ENCODE assay signal across 27 mouse cellular contexts in the genomic region with DNA sequence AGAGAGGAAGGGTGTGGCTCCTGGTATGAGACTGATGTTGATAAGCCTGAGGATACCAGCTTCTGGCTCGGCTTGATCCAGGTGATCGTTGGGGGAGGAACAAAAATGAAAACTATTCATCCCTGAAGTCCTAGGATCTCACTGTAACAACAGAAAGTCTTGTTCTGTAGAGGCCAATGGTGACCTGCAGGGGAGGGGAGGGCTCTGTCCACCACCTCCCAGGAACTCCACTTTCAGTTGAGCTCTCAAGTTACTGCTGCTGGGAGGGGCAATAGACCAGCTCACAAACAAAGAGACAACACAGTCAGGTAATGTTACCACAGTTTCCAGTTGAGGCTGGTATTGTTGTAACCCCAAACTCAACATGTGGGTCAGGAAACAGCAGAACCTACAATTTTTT.
DNase-seq lines count a peak whose midpoint lies in the region; ATAC-seq lines count a peak whose summit lies in the region.
"Had no signal": no experiment of that assay in that cellular context is flagged by ENCODE, and none has a peak within 500 bp of the region (broad histone marks: within the 10 kb centered on the region; RNA-seq: fewer than 3 reads in every experiment).

No protein-coding gene starts in this region.

- ATAC-seq in kidney, embryonic 14.5 days (ENCODE audit: low FRiP score, low TSS enrichment), result peak; percentile 62; the same call in 1 of the 2 replicates
- ATAC-seq: CD4-positive, CD25-positive, alpha-beta regulatory T cell, adult 4 months; forebrain, embryonic 14.5 days; forebrain, embryonic 16.5 days; Patski had no signal

- no peak overlapping the region for H3K27ac ChIP-seq in kidney, embryonic 14.5 days (ENCODE audit: low read depth, low read length)
- H3K27ac ChIP-seq: embryonic facial prominence, embryonic 13.5 days; embryonic facial prominence, embryonic 15.5 days; forebrain, embryonic 10.5 days; forebrain, embryonic 12.5 days had no signal

- H3K9me3 ChIP-seq in kidney, embryonic 14.5 days (ENCODE audit: control insufficient read depth, low read length), result no peaks in the 10 kb centered on the region
- H3K9me3 ChIP-seq: embryonic facial prominence, embryonic 13.5 days; embryonic facial prominence, embryonic 15.5 days; forebrain, embryonic 10.5 days; forebrain, embryonic 12.5 days had no signal

- H3K4me3 ChIP-seq in kidney, embryonic 14.5 days (ENCODE audit: low read length), result no peak overlapping the region
- H3K4me3 ChIP-seq: embryonic facial prominence, embryonic 13.5 days; embryonic facial prominence, embryonic 15.5 days; erythroblast, embryonic 14.5 days; forebrain, embryonic 10.5 days; forebrain, embryonic 12.5 days had no signal

- H3K36me3 ChIP-seq in kidney, embryonic 14.5 days (ENCODE audit: control insufficient read depth, insufficient read depth, low read length), result no peaks in the 10 kb centered on the region
- H3K36me3 ChIP-seq: embryonic facial prominence, embryonic 13.5 days; embryonic facial prominence, embryonic 15.5 days; forebrain, embryonic 10.5 days; forebrain, embryonic 12.5 days; G1E had no signal

- WGBS in kidney, embryonic 14.5 days, result 44% methylated on average over 2 of the region's 2 CpGs

- H3K27me3 ChIP-seq in kidney, embryonic 14.5 days (ENCODE audit: control insufficient read depth, insufficient read depth, low read length), result peaks cover 12% of the 10 kb centered on the region
- H3K27me3 ChIP-seq: CH12.LX, Patski had no signal

- peaks cover 10% of the 10 kb centered on the region; the same call in 1 of the 2 replicates for H3K4me1 ChIP-seq in kidney, embryonic 14.5 days (ENCODE audit: control insufficient read depth, insufficient read depth, low read length)

- peak; percentile 64 for DNase-seq in heart, adult 11 months
- no peak for DNase-seq in heart, adult 9 months (ENCODE audit: low spot score in 2 of 2)
- DNase-seq in kidney, adult 11 months, result no peak
- peak; percentile 5 for DNase-seq in ZHBTc4 (ENCODE audit: low read depth, low spot score)
- DNase-seq: adrenal gland, adult 2 months; adrenal gland, postnatal 10 days; adrenal gland, postnatal 25 days; B cell, adult 2 months; cerebellum, adult 11 months; cerebellum, adult 18-20 months; cerebellum, adult 8-10 months; cerebellum, adult 9-11 months; cerebellum, postnatal 14 days; cerebellum, postnatal 36 days; embryo, embryonic 11 days had no signal

- no peak overlapping the region for H3K9ac ChIP-seq in kidney, embryonic 14.5 days (ENCODE audit: low read depth, low read length)
- H3K9ac ChIP-seq: embryonic facial prominence, embryonic 13.5 days; embryonic facial prominence, embryonic 15.5 days; forebrain, embryonic 12.5 days had no signal

- no peak overlapping the region for H3K4me2 ChIP-seq in kidney, embryonic 14.5 days (replicated peaks; ENCODE audit: low read depth, low read length)
- H3K4me2 ChIP-seq: embryonic facial prominence, embryonic 13.5 days; embryonic facial prominence, embryonic 15.5 days; forebrain, embryonic 12.5 days had no signal

Comparison
In these comparisons a context has a peak if more than half of its experiments do, and no peak if none do; other contexts are left out.
1. DNase-seq: peak in heart, adult 11 months (single experiment) and ZHBTc4 (single experiment); none in heart, adult 9 months (0 of 2) and kidney, adult 11 months (single experiment).